Mouse (Mus musculus) right cerebral cortex, adult 2 months (tissue): Measurements from ENCODE around the gene Pigp.

Experiments used
- DNase-seq, 2 experiments: peaks; one replicate each; pipeline ENCODE4 v3.0.0; 2021 to 2022; ENCODE audit warnings: low spot score in 2 of 2

Pigp gene

GRCm38 (mm10) chr16:94317752-94318151, 53.9 kb downstream of the Pigp start:
- DNase-seq = no peak

- DNase-seq = no peak
These were observed 56.4 kb downstream of the Pigp start for GRCm38 (mm10) chr16:94315215-94315614.

DNA sequence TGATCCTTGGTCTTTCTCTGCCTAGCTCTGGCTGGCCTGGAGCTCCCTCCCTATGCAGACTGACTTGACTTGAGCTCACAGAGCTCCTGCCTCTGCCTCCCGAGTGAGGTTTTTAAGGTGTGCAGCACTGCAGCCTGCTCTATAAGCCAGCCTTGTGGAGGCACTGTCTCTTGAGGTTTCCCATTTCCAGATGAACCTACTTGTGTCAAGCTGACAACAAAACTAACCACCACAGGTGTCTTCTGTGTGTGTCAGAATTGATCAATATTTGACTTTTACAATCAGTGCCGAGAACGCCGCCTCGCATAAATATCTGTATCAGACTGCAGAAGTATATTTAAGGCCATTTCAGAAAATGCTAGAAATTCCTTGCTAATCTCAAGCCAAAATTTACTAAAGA, 57.0 kb downstream of the Pigp start:
- no peak for DNase-seq

GRCm38 (mm10) chr16:94313229-94314030, 58.2 kb downstream of the Pigp start, which contains the start of gene Hlcs:
Hlcs (minus strand) TSS chr16:94313571.
- peak; percentile 96 to 97 for DNase-seq

- peak; percentile 84 to 85 for DNase-seq
These were observed 58.9 kb downstream of the Pigp start for GRCm38 (mm10) chr16:94312663-94313228.

GRCm38 (mm10) chr16:94311931-94312330, 59.7 kb downstream of the Pigp start:
- DNase-seq = no peak

- no peak for DNase-seq
These were observed 60.2 kb downstream of the Pigp start for GRCm38 (mm10) chr16:94311416-94311815.

- DNase-seq = no peak
These were observed 62.6 kb downstream of the Pigp start for GRCm38 (mm10) chr16:94309025-94309424.
